Mouse (Mus musculus): ENCODE results near the gene Sppl3. TPM values are rescaled to one million over a fixed set of nuclear protein-coding genes. Genes with fewer than 3 reads are reported as not detected.
"Not testable (repeated sequence)": the region's sequence is repeated elsewhere in the genome, so short reads cannot be mapped to it uniquely, and the experiment has no call there.

Gene Sppl3
- polyA plus RNA-seq, 1 experiment from 2014 or later, result 7.9 TPM

DNA sequence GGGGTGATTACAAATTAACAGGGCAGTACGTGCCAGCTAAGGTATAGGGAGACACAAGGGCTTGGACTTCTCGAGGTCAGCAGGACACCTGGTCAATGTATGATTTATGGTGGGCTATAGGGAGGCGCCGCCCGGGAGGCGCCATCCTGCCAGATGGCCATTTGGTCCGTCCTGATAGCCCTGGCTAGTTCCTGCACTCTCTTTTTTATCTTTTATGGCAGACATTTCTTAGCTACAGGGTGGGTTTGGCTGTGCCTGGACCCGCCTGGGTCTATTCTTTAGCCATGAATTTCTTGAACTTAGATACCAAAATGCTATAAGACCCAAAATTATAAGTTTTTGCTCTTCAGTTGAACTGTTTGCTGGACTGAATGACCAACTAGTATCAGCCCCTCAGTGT is 62.4 kb downstream of the Sppl3 start:
- H3K4me3 ChIP-seq (replicated peaks), result peak overlapping the region; percentile 13
- peak overlapping the region; percentile 62 for H3K4me2 ChIP-seq
- H3K36me3 ChIP-seq (replicated peaks), result peaks cover 32% of the 10 kb centered on the region
- H3K27ac ChIP-seq (replicated peaks), result peak overlapping the region; percentile 96
- not testable (repeated sequence) for H3K27me3 ChIP-seq; H3K9ac ChIP-seq; H3K9me3 ChIP-seq (replicated peaks)
- H3K4me1 ChIP-seq (replicated peaks), result peaks cover 86% of the 10 kb centered on the region
- whole genome bisulfite sequencing (ENCODE audit: insufficient replicate concordance), result 18% methylated on average over 8 of the region's 8 CpGs
- ATAC-seq (ENCODE audit: insufficient read depth), result 0 out of 2 replicates have a peak, but pooled peaks have one; percentile 12

DNA sequence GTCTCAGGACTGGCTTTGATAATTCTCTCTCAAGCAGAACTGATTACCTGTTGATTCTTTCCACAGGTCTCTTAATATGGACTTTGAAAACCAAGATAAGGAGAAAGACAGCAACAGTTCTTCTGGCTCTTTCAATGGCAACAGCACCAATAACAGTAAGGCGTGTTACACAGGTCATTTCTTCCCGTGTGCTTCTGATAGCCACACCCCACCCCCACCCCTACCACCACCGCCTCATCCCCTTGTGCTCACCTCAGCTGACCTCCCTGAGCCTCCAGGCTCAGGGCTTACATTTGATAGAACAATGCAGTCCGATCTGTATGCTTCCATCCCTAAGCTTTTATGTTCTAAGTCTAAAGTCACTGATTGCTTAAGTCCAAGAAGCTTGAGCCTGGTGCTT is 63.8 kb downstream of the Sppl3 start:
- H3K36me3 ChIP-seq (replicated peaks), result peaks cover 32% of the 10 kb centered on the region
- no peak overlapping the region for H3K9ac ChIP-seq
- H3K4me3 ChIP-seq (replicated peaks), result no peak overlapping the region
- H3K4me1 ChIP-seq (replicated peaks), result peaks cover 81% of the 10 kb centered on the region
- 0 out of 2 replicates have a peak overlapping the region, but pooled peaks have one; percentile 19 for H3K4me2 ChIP-seq
- H3K27me3 ChIP-seq, result no peaks in the 10 kb centered on the region
- WGBS (ENCODE audit: insufficient replicate concordance), result 44% methylated on average over 4 of the region's 4 CpGs
- peak overlapping the region; percentile 96 for H3K27ac ChIP-seq (replicated peaks)
- no peak for ATAC-seq (ENCODE audit: insufficient read depth)
- no peaks in the 10 kb centered on the region for H3K9me3 ChIP-seq (replicated peaks)

DNA sequence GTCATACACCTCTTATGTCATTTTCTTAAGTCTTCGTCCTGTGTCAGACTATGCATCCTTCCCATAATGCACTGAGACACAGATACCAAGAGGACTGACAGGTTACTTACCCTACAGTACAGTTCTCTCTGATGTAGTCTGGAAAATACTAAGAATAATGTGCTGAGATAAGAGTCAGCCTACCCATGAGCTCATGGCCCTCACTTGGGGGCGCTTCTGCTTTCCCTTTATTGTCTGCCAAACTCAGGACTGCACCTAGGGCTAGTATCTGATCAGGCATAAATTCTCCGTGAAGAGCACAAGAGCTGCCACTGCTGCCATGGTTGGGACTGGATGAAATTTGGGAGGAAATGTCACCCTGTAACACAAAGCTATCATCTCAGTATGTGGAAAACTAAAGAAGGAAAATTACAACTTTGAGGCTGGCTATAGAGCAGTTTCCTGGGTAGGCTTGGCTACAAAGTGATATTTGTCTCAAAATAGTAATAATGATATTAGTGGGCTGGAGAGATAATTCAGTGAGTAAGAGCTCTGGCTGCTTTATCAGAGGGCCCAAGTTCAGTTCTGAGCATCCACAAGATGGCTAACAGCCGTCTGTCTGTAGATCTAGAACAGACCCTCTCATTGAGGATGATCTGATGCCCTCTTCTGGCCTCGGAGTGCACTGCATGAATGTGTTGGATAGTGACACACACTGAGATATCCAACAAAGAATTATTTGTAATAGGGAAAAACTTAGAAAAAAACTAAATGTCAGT is 65.4 kb downstream of the Sppl3 start:
- H3K9ac ChIP-seq, result no peak overlapping the region
- H3K36me3 ChIP-seq (replicated peaks), result peaks cover 44% of the 10 kb centered on the region
- H3K27ac ChIP-seq (replicated peaks), result peak overlapping the region; percentile 96
- 29% methylated on average over 5 of the region's 5 CpGs for WGBS (ENCODE audit: insufficient replicate concordance)
- peak; percentile 45 for ATAC-seq (ENCODE audit: insufficient read depth)
- H3K9me3 ChIP-seq (replicated peaks), result no peaks in the 10 kb centered on the region
- peaks cover 80% of the 10 kb centered on the region for H3K4me1 ChIP-seq (replicated peaks)
- no peaks in the 10 kb centered on the region for H3K27me3 ChIP-seq
- H3K4me3 ChIP-seq (replicated peaks), result no peak overlapping the region
- peak overlapping the region; percentile 4; the same call in 1 of the 2 replicates for H3K4me2 ChIP-seq

DNA sequence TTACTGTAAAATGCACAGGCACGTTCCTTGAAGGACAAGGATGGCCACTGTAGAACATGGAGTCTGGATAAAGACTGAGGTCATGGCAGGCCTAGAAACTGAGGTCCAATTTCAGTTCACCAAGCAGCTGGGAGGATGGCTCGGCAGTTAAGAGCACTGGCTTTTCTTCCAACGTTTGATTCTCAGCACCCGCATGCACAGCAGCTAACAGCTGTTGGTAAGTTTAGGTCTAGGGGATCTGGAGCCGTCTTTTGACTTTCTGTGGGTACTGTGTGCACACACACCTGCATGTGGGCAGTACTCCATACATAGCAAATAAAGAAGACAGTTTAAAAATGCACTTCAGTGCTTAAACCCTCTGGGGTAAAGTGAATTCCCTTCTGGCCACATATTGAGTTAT is 70.7 kb downstream of the Sppl3 start:
- Histone ChIP-seq H3K9me3 (replicated peaks) (no peaks in the 10 kb centered on the region), H3K9ac (no peak overlapping the region), H3K27ac (replicated peaks) (no peak overlapping the region), H3K4me2 (no peak overlapping the region), H3K36me3 (replicated peaks) (peaks cover 77% of the 10 kb centered on the region), H3K27me3 (no peaks in the 10 kb centered on the region), H3K4me3 (replicated peaks) (no peak overlapping the region), H3K4me1 (replicated peaks) (peaks cover 41% of the 10 kb centered on the region)
- ATAC-seq (ENCODE audit: insufficient read depth), result no peak
- 78% methylated on average over 5 of the region's 5 CpGs for WGBS (ENCODE audit: insufficient replicate concordance)

DNA sequence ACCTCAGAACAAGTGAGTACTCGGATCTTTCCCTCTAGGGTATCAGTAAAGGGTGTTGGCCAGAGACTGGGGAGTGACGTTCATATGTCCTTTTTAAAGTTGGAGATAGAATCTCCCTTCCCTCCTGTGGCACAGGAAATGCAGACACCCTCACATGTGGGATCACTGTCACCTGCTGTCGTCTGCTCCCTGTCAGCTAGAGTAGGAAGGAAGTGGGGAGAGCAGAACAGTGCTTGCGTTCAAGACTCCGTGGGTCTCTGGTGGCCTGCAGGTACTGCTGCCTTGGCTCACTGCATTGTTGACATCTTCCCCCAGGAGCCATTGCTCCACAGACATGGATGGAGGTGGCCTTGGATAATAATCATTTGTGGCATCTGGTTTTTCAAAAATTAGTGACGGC is 72.6 kb downstream of the Sppl3 start:
- no peak overlapping the region for H3K4me3 ChIP-seq (replicated peaks)
- H3K9ac ChIP-seq, result no peak overlapping the region
- H3K9me3 ChIP-seq (replicated peaks), result no peaks in the 10 kb centered on the region
- H3K27ac ChIP-seq (replicated peaks), result no peak overlapping the region
- 60% methylated on average over 6 of the region's 6 CpGs for WGBS (ENCODE audit: insufficient replicate concordance)
- no peaks in the 10 kb centered on the region for H3K27me3 ChIP-seq
- peaks cover 81% of the 10 kb centered on the region for H3K36me3 ChIP-seq (replicated peaks)
- no peak for ATAC-seq (ENCODE audit: insufficient read depth)
- no peak overlapping the region for H3K4me2 ChIP-seq
- H3K4me1 ChIP-seq (replicated peaks), result peaks cover 36% of the 10 kb centered on the region

DNA sequence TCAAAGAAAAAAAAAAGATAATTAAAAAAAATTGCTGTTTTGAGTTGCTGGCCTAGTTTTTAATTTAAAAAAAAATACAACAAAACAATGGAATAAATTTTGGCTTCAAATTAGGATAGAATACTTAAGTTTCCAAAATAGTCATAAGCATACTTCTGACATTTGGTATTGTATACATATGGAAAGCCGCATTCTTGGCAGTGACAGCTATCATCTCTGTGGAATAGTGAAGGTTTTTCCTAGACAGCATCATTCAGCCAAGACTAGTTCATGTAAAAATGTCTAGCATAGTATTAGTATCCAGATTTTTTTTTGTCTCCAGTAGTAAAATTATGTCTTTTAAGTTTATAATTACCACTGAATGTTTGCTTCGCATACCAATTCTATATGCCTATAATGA is 74.7 kb downstream of the Sppl3 start:
- H3K4me2 ChIP-seq, result no peak overlapping the region
- no peak for ATAC-seq (ENCODE audit: insufficient read depth)
- no peak overlapping the region for H3K27ac ChIP-seq (replicated peaks)
- no peak overlapping the region for H3K9ac ChIP-seq
- no peak overlapping the region for H3K4me3 ChIP-seq (replicated peaks)
- H3K27me3 ChIP-seq, result no peaks in the 10 kb centered on the region
- WGBS (ENCODE audit: insufficient replicate concordance), result 97% methylated on average over 2 of the region's 2 CpGs
- H3K4me1 ChIP-seq (replicated peaks), result peaks cover 19% of the 10 kb centered on the region
- H3K36me3 ChIP-seq (replicated peaks), result peaks cover 97% of the 10 kb centered on the region
- H3K9me3 ChIP-seq (replicated peaks), result no peaks in the 10 kb centered on the region

DNA sequence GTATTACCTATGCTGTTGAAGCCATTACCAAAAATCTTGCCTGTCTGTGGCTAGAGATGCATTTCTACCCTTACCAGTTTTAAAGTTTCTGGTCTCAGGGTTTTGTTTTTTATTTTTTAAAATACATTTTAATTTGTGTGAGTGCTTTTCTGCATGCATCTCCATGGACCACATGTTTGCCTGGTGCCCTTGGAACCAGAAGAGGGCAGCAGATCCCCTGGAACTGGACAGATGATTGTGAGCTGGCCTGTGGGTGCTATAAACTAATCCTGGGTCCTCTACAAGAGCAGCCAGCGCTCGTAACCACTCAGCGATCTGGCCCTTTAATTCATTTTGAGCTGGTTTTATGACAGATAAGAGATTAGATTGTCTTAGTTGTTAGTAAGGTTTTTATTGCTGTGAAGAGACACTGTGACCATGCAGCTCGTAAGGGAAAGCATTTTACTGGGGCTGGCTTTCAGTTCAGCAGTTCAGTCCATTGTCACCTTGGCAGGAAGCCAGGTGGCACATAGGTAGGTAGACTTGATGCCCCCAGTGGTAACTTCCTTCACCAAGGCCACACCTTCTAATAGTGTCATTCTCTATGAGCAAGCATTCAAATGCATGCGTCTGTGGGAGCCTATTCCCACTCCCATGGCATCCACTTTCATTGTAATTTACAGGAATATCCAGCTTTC is 78.8 kb downstream of the Sppl3 start:
- H3K4me1 ChIP-seq (replicated peaks), result peaks cover 4% of the 10 kb centered on the region
- 91% methylated on average over 5 of the region's 5 CpGs for WGBS (ENCODE audit: insufficient replicate concordance)
- H3K4me2 ChIP-seq, result no peak overlapping the region
- ATAC-seq (ENCODE audit: insufficient read depth), result no peak
- peaks cover 98% of the 10 kb centered on the region for H3K36me3 ChIP-seq (replicated peaks)
- H3K27ac ChIP-seq (replicated peaks), result no peak overlapping the region
- no peaks in the 10 kb centered on the region for H3K9me3 ChIP-seq (replicated peaks)
- H3K27me3 ChIP-seq, result no peaks in the 10 kb centered on the region
- H3K9ac ChIP-seq, result no peak overlapping the region
- H3K4me3 ChIP-seq (replicated peaks), result no peak overlapping the region

DNA sequence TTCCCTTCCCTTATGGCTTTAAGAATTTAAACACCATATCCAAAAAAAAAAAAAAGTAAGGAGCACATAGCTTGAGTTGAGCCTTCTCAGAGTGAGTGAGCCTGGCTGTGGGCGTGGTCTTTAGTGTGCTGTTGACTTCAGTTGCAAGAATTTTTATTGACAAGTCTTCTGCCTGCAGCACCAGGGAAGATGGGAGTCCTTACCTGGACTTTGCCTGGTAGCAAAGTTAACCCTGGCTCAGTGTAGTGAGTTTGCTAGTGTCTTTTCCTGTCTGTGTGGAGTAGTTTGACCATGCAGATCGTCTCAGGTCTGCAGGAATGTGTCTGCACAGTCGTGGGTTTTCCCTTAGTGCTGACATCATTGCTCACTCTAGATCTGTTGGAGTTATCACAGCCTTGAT is 80.1 kb downstream of the Sppl3 start:
- Histone ChIP-seq H3K4me2 (no peak overlapping the region), H3K4me3 (replicated peaks) (no peak overlapping the region), H3K36me3 (replicated peaks) (peaks cover 99% of the 10 kb centered on the region), H3K4me1 (replicated peaks) (no peaks in the 10 kb centered on the region; the same call in none of the 2 replicates), H3K9ac (no peak overlapping the region), H3K27me3 (no peaks in the 10 kb centered on the region), H3K27ac (replicated peaks) (no peak overlapping the region), H3K9me3 (replicated peaks) (no peaks in the 10 kb centered on the region)
- WGBS (ENCODE audit: insufficient replicate concordance), result 62% methylated on average over 3 of the region's 3 CpGs
- no peak for ATAC-seq (ENCODE audit: insufficient read depth)

DNA sequence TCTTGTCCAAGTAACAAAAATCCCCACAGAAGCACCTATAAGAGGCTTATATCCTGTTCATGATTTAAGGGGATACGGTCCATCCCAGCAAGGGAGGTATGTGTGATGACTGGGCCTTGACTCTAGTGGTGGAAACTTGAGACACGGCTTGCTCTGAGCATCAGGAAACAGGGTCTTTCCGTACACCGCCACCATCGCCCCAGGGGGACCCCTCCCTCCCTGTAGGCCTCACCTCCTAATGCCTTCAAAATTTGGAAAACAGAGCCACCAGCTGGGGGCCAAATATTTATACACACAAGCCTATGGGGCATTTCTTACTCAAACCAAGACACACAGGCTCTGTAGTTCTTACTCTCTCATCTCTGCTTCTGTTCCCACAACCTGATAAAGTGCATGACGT is 80.8 kb downstream of the Sppl3 start:
- WGBS (ENCODE audit: insufficient replicate concordance), result 88% methylated on average over 6 of the region's 6 CpGs
- peaks cover 99% of the 10 kb centered on the region for H3K36me3 ChIP-seq (replicated peaks)
- H3K27ac ChIP-seq (replicated peaks), result no peak overlapping the region
- H3K4me2 ChIP-seq, result no peak overlapping the region
- no peak overlapping the region for H3K4me3 ChIP-seq (replicated peaks)
- H3K9ac ChIP-seq, result no peak overlapping the region
- H3K27me3 ChIP-seq, result no peaks in the 10 kb centered on the region
- no peak for ATAC-seq (ENCODE audit: insufficient read depth)
- no peaks in the 10 kb centered on the region; the same call in none of the 2 replicates for H3K4me1 ChIP-seq (replicated peaks)
- H3K9me3 ChIP-seq (replicated peaks), result no peaks in the 10 kb centered on the region

DNA sequence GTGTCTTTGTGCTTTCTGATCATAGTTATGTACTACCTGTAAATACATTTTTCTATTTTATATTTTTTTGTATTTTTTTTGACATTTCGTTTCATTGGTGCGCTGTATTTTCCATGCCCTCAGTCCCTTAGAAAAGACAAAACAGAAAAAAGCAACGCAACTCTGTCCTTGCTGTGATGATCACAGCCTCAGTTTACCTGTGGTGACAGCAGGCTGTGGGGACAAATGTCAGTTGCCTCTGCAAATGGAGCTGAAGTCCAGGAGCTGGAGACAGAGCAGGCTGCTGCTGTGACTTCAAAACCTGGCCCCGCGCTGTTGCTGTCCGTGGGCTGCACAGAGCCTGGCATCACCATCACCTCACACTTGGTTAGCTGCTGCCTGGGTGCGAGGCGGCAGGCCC is 87.3 kb downstream of the Sppl3 start, which contains the start of gene Gm10401:
Gene Gm10401, minus strand, starts transcription at position 101 of the 400 bp plus-strand sequence.
- WGBS (ENCODE audit: insufficient replicate concordance), result 94% methylated on average over 8 of the region's 8 CpGs
- H3K27me3 ChIP-seq, result no peaks in the 10 kb centered on the region
- H3K9ac ChIP-seq, result no peak within 1 kb of the TSS
- peaks cover 78% of the 10 kb centered on the region for H3K36me3 ChIP-seq (replicated peaks)
- H3K4me2 ChIP-seq, result no peak within 1 kb of the TSS
- H3K27ac ChIP-seq (replicated peaks), result no peak within 1 kb of the TSS
- H3K4me3 ChIP-seq (replicated peaks), result no peak within 1 kb of the TSS
- 0 out of 2 replicates have a peak, but pooled peaks cover 5% of the 10 kb centered on the region for H3K4me1 ChIP-seq (replicated peaks)
- H3K9me3 ChIP-seq (replicated peaks), result no peaks in the 10 kb centered on the region
- no peak for ATAC-seq (ENCODE audit: insufficient read depth)

DNA sequence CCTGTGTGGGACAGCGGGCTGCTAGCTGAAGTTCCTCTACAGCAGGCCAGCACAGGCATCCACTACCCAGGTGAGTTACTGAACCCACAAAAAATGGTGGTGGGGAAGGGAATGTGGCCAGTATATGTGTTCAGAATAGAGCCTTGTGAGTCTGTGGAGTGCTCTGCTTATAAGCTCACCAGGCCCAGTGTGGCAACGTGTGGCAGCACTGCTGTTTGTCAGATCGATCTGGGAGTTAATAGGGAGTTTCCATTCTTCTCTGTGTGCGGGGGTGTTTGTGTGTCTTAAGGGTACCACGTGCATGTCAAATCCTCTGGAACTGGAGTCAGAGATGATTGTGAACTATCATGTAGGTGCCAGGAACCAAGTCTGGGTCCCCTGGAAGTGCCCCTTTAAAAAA is 88.6 kb downstream of the Sppl3 start:
- Histone ChIP-seq H3K4me2 (no peak overlapping the region), H3K27ac (replicated peaks) (no peak overlapping the region), H3K9me3 (replicated peaks) (no peaks in the 10 kb centered on the region), H3K4me1 (replicated peaks) (0 out of 2 replicates have a peak, but pooled peaks cover 5% of the 10 kb centered on the region), H3K36me3 (replicated peaks) (peaks cover 69% of the 10 kb centered on the region), H3K9ac (no peak overlapping the region), H3K4me3 (replicated peaks) (no peak overlapping the region), H3K27me3 (no peaks in the 10 kb centered on the region)
- WGBS (ENCODE audit: insufficient replicate concordance), result 62% methylated on average over 5 of the region's 5 CpGs
- ATAC-seq (ENCODE audit: insufficient read depth), result no peak
